Mouse (Mus musculus): ENCODE data around the gene Tmc4.

Gene Tmc4

GRCm38 (mm10) chr7:3644348-3644671 lies 33.0 kb downstream of the Tmc4 start:
- no peak for DNase-seq (ENCODE audit: low read depth, low spot score)

GRCm38 (mm10) chr7:3643843-3644242 lies 33.5 kb downstream of the Tmc4 start:
- DNase-seq (ENCODE audit: low read depth, low spot score), result no peak

- no peak for DNase-seq (ENCODE audit: low read depth, low spot score)
Measured at GRCm38 (mm10) chr7:3643412-3643811, 33.9 kb downstream of the Tmc4 start.

GRCm38 (mm10) chr7:3630478-3630815 lies 46.9 kb downstream of the Tmc4 start:
- no peak for DNase-seq (ENCODE audit: low read depth, low spot score)

GRCm38 (mm10) chr7:3629543-3630477 lies 47.5 kb downstream of the Tmc4 start, which contains the start of the genes Tfpt and Prpf31:
TSS of gene Tfpt (minus strand) at chr7:3629929.
TSS of gene Prpf31 (plus strand) at chr7:3629985.
- DNase-seq (ENCODE audit: low read depth, low spot score), result peak; percentile 95

GRCm38 (mm10) chr7:3629030-3629429 lies 48.3 kb downstream of the Tmc4 start:
- DNase-seq (ENCODE audit: low read depth, low spot score), result no peak

- DNase-seq (ENCODE audit: low read depth, low spot score), result peak; percentile 90
Measured at GRCm38 (mm10) chr7:3617242-3617995, 59.9 kb downstream of the Tmc4 start, which contains the start of gene Ndufa3. TSS of gene Ndufa3 (plus strand) at chr7:3617373.

GRCm38 (mm10) chr7:3616389-3617241 lies 60.7 kb downstream of the Tmc4 start:
- DNase-seq (ENCODE audit: low read depth, low spot score), result no peak

- no peak for DNase-seq (ENCODE audit: low read depth, low spot score)
Measured at GRCm38 (mm10) chr7:3616057-3616388, 61.3 kb downstream of the Tmc4 start, which contains the start of gene Oscar. TSS of gene Oscar (minus strand) at chr7:3616157.

Data from mesoderm, embryonic 11.5 days (tissue).